Mouse (Mus musculus) G1E-ER4 (cell line): ENCODE measurements around the gene Cd40. TPM values are rescaled to one million over a fixed set of nuclear protein-coding genes. Genes with fewer than 3 reads are reported as not detected.

Experiments used
- GATA1 ChIP-seq: IDR thresholded peaks from one replicate; pipeline ENCODE4 v1.8.0; 2012; ENCODE audit warnings: low read length, inconsistent platforms
- polyA plus RNA-seq: library from polyadenylated mRNA; stranded (reverse); fragments of >175 nt; gene quantifications from 2 replicates; pipeline ENCODE4 v1.2.3, GENCODE M21; 2012

Cd40 gene
- not detected in 2 replicates for polyA plus RNA-seq

- TF ChIP-seq GATA1 = no peak
Measured at GRCm38 (mm10) chr2:165054888-165055852, at the start of gene Cd40. Cd40 (plus strand) TSS chr2:165055627.

GRCm38 (mm10) chr2:165006813-165007212 lies 48.6 kb upstream of the Cd40 start:
- TF ChIP-seq GATA1 = no peak

- TF ChIP-seq GATA1 = no peak
Measured at GRCm38 (mm10) chr2:165007986-165008385, 47.4 kb upstream of the Cd40 start.

- no peak for TF ChIP-seq GATA1
Measured at GRCm38 (mm10) chr2:165009161-165009560, 46.3 kb upstream of the Cd40 start.

GRCm38 (mm10) chr2:165009581-165009980 lies 45.8 kb upstream of the Cd40 start:
- no peak for TF ChIP-seq GATA1

- no peak for TF ChIP-seq GATA1
Measured at GRCm38 (mm10) chr2:165010351-165010750, 45.1 kb upstream of the Cd40 start.

- TF ChIP-seq GATA1 = no peak
Measured at GRCm38 (mm10) chr2:165014935-165015334, 40.5 kb upstream of the Cd40 start.

- no peak for TF ChIP-seq GATA1
Measured at GRCm38 (mm10) chr2:165020490-165020889, 34.9 kb upstream of the Cd40 start.

- no peak for TF ChIP-seq GATA1
Measured at GRCm38 (mm10) chr2:165027163-165027562, 28.3 kb upstream of the Cd40 start.

- no peak for TF ChIP-seq GATA1
Measured at GRCm38 (mm10) chr2:165032533-165032932, 22.9 kb upstream of the Cd40 start.

- no peak for TF ChIP-seq GATA1
Measured at GRCm38 (mm10) chr2:165033306-165033705, 22.1 kb upstream of the Cd40 start.

GRCm38 (mm10) chr2:165034131-165035057 lies 21.0 kb upstream of the Cd40 start, which contains the start of gene Ncoa5:
Ncoa5 (minus strand) TSS chr2:165034867.
- no peak for TF ChIP-seq GATA1

- no peak for TF ChIP-seq GATA1
Measured at GRCm38 (mm10) chr2:165035058-165035431, 20.4 kb upstream of the Cd40 start.

GRCm38 (mm10) chr2:165037415-165037814 lies 18.0 kb upstream of the Cd40 start:
- no peak for TF ChIP-seq GATA1

GRCm38 (mm10) chr2:165042126-165042525 lies 13.3 kb upstream of the Cd40 start:
- no peak for TF ChIP-seq GATA1

- TF ChIP-seq GATA1 = no peak
Measured at GRCm38 (mm10) chr2:165043090-165043636, 12.3 kb upstream of the Cd40 start.
